Mouse (Mus musculus) induced T-regulatory cell, adult 2 months (primary cell): Measurements from ENCODE around the gene Smyd3.
A peak's percentile ranks its signal among the peaks of the same experiment; 100 is the strongest.

Experiments
- DNase-seq: peaks from one replicate; pipeline ENCODE4 v3.0.0-alpha.2; 2012; ENCODE audit warnings: low read depth

The Smyd3 gene

DNA sequence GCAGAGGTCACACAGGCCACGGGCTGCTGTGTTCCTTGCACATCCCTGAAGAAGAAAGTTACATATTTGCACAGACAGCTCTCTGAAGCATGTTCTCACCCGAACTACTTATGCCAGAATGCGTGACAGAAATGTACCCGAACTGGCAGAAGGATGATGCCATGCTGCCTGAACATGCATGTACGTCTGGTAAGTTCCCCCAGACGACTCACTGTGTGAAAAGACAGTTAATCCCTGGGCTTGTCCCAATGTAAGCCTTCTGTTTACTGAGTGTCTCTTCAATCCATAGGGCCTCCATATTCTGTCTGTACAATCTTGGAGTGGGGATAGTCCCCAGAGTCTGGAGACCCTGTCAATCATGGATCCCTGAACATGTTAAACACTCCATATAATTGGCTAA, 231.1 kb downstream of the Smyd3 start:
- DNase-seq: no peak

GRCm38 (mm10) chr1:179282821-179283220, 235.0 kb downstream of the Smyd3 start:
- DNase-seq: no peak

GRCm38 (mm10) chr1:179281401-179282121, 236.3 kb downstream of the Smyd3 start:
- DNase-seq: no peak

DNA sequence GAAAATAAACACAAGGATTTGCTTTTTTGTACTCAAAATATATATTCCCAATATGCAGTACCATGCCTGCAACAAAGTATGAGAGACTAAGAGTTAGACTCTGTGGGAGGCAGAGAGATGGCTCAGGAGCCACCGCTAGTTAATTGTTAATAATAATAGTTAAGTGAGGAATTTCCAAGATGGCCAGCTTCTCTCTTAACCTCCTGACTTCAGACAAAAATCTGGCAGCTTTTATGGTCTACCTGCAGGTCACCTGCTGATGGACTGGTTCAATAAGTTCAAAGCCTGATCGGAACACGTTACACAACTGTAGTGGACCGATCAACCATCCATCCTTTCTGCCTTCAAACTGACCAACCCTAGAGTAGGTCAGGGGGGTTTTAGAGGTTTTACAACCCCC, 238.7 kb downstream of the Smyd3 start:
- no peak for DNase-seq

DNA sequence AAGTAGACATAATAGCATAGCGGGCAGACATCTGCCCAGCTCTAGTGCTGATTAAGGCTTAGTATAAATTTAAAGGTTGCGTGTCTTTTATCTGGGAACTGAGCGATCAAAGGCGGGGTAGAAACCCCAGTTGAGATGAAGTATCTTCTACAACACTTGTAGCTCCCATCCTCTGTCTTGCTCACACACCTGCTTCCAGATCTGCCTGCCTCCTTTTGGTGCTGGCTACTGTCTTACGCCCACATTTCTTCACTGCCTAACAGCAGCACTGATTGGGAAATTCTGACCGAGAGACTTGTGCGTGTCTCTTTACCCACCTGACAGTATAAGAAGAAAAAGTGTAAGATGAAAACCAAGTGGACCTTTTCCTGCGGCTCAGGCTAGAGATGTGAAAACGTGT, 240.5 kb downstream of the Smyd3 start:
- no peak for DNase-seq

- no peak for DNase-seq
These were observed 241.0 kb downstream of the Smyd3 start for GRCm38 (mm10) chr1:179276866-179277265.

DNA sequence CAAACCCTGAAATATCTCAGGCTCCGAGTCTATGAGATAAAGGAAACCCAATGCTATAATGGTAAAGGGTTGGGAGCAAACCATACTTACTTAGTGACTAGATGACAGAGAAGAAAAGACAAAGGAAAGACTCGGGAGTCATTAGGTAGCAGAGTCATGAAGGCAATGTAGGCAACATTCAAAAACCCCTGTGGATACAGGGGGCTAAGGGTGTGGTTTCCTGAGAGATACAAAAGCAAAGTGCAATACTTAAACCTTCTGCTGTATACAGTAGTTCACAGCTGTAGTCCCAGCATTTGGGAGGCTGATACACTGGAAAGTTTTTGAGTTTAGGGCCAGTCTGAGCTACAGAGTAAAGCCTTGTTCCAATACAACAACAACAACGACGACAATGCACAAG, 244.9 kb downstream of the Smyd3 start:
- DNase-seq: no peak

DNA sequence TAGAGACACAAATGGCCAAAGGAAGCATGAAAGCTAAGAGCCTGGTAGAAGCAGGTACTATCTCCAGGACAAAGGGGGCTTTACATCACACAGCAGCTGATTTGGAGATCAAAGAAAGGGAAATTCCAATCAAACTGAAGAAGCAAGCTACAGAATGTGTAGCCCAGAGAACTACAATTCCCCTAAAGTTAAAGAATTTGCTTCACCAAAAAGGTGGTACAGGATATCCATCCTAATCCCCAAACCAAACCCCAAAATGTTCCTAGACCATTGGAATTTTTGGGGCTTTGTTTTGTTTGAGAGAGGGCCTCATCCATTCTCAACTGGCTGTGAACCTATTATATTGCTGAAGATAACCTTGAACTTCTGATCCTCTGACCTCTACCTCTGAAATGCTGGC, 245.5 kb downstream of the Smyd3 start:
- DNase-seq: no peak

DNA sequence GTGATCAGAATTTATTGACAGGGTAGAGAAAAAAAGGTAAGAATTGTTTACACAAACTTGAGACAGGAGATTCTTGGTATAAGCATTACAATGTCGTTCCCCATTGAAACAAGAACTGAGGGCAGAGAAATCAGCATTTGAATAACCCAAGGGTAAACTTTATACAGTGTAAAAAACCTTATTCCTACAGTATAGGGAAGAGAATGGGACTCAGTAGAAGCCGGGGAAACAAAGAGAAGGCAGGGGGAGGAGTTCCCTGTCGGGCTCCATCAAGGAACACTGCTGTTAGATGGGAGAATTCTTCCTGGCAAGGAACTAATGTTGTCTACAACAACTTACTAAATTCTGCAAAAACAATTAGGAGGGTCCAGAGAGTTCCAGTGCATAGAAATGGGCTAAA, 250.9 kb downstream of the Smyd3 start:
- DNase-seq: no peak

DNA sequence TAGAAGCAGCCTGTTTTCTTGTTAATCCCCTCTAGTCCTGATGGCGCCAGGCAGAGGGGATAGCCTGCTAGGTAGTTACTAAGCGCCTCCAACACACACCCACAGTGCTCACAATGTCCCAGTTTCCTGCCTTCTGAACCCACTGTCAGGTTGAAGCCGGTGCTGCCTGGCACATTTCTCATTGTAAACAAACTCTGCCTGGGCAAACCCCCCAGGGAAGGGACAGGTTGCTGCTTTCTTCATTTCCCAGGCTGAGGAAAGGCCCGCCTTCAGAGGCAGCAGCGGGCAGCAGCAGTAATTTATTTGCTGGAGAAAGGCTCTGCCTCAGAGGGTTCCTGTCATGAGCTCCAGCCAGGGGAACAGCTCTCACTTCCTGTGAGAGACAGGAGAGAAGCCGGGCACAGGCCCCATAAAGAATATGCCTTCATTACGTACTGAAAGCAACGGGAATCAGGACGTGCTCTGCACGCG, 256.3 kb downstream of the Smyd3 start:
- no peak for DNase-seq

DNA sequence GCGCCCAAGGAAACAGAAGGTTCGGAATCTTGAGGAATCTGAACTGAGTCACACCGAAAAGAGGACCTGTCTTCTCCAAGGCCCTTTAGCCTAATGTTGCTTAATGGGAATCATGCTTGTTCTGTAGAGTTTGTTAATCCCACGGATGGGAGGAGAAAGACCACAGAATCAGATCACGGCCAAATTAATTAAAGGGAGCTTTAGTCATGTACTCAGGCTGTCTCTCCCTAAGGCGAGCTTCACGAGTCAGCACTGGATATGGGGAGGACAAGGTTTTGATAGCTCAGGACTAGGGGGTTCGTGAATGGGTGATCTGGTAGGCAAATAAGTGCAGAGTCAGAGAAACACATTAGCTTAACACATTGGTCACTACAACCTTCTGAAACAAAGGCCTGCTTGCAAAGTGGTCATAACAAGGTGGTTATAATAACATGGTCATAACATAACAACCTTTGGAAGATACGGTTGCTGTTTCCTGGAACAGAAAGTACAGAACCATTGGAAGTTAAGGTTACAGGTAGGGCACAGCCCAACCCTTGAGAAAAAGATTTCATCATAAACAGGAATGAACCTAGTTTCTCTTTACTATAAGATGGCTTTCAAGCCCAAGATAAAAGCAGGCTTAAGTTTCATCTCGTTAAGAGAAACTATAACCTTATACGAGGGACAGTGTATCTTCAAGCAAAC, 261.9 kb downstream of the Smyd3 start:
- no peak for DNase-seq

DNA sequence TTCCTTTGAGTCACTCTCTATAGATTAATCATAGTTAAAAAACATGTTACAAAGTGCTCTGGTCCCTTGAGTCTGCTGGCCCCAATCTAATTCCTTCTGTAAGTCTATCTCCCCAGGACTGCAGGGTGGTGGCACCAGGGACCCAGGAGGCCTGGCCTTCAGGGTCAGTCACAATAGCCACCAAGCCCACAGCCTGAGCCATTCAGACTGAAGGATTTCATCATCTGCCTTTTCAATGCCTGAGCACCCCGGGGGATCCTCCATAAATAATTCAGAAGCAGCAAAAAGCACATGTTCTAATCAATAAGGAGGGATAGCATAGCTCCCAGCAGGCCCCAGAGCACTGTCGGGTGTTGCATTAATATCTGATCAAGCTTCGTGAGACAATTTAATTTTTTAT, 263.3 kb downstream of the Smyd3 start:
- DNase-seq: no peak

DNA sequence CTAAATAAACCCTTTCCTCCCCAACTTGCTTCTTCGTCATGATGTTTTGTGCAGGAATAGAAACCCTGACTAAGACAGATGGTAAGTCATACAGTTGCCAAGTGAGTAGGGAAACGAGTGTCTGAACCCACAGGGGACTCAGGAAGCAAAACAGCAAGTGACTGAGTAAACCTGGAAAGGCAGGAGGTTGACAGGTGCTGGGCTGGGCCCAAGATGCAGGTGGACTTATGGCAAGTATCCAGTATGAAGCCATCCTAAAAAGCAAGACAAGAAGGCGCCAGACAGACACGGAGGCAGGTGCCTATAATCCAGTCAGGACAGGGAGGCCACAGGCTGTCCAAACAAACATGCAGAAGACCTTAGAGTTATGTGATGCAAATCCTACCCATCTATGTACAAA, 265.2 kb downstream of the Smyd3 start:
- no peak for DNase-seq

DNA sequence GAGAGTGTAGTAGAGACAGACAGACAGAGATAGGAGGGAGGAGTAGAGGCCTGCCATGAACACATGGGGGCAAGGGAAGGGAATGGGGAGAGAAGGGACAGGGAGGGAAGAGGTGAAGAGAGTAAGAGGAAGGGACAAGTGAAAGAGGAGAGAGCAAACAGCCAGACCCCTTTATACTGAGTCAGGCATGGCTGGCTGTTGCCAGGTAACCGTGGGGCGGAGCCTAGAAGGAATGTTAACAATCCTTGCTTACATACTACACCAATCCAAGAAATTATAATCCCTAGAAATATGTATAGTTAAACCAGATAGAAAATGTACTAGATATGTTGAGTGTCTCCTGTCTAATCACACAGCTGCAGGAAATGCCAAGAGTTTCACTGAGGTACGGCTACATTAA, 267.5 kb downstream of the Smyd3 start:
- no peak for DNase-seq

- no peak for DNase-seq
These were observed 274.3 kb downstream of the Smyd3 start for GRCm38 (mm10) chr1:179243554-179243953.

GRCm38 (mm10) chr1:179240663-179241279, 277.1 kb downstream of the Smyd3 start:
- peak; percentile 58 for DNase-seq

DNA sequence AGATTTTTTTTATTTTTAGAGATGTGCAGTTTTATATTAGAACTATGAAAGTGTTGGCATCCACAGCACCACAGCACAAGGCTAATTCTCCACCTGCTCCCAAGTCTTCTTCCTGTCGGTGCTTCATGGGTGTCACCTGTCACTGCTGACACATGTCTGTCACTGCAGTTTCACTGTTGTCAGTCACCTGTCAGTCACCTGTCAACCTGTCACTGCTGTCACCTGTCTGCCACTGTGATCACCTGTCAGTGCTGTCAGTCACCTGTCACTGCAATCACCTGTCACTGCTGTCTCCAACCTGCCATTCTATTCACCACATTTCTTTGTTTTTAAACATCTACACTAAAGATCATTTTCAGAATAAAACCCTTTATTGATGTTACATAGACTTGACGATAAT, 279.2 kb downstream of the Smyd3 start:
- DNase-seq: no peak

DNA sequence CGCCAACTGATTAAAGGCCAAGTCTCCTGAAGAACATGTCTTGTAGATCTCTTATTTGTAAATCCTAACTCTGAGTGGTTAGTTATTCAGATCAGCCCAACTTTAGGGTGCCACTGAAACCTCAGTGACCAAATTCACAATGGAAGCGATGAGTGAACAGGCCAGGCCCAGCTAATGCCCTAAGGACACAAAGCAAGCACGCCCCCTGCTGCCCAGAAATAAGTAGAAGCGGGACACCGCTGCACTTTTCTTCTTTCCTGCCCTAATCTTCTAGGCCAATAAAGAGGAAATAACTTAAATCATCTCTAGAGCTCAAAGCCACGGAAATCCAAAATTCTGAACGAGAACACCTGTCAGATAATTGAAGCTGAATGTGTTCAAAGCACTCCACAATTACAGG, 279.9 kb downstream of the Smyd3 start:
- peak; percentile 13 for DNase-seq

GRCm38 (mm10) chr1:179236217-179236840, 281.5 kb downstream of the Smyd3 start:
- no peak for DNase-seq

- DNase-seq: peak; percentile 79
These were observed 285.8 kb downstream of the Smyd3 start for GRCm38 (mm10) chr1:179231777-179232661.

DNA sequence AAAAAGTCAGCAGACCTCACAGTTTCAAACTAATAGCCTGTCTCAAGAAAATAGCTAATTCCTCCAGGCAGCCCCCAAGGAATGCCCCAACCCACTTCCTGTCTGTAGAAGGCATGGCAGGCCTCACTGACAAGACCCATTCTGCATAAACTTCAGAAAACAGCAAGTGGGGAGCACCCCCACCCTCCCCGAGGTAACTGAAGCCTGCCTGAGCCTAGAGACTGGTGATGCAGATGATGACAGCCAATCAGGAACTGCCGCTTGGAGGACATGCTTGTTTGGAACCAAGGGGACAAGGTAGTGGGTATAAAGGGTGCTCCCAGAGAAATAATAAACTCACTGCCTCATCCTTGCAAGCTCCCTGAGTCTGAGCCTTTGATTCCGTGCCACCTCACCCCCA, 288.3 kb downstream of the Smyd3 start:
- peak; percentile 18 for DNase-seq

- no peak for DNase-seq
These were observed 297.6 kb downstream of the Smyd3 start for GRCm38 (mm10) chr1:179220290-179220689.
